Mouse (Mus musculus): Measurements from ENCODE around the gene Thrap3. TPM values are rescaled to one million over a fixed set of nuclear protein-coding genes. Genes with fewer than 3 reads are reported as not detected.
A peak's percentile ranks its signal among the peaks of the same experiment; 100 is the strongest.

Gene Thrap3
- polyA plus RNA-seq, 1 experiment from 2014 or later, result 256 TPM

DNA sequence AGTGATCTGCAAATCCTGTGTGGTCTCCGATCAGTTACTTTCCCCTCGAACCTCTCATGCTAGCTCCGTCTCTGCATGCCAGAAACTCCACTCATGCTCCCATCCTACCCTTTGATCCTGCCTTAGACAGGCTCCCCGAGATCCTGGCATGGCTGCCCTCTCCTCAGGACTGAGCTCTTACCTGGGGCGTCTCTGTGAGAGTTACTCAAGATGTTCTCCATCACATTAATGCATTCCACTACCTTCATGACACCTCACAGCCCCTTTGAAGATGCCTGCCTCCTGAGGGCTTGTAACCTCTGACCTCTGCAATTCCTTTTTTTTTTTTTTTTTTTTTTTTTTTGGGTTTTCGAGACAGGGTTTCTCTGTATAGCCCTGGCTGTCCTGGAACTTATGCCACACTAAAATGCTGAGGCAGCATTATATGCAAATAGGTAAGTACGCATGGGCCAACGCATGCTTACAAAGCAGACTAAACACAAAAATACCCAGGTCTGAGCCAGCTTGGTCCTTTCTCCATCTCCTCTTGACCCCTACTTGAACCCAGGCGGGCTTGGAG, 55.5 kb downstream of the Thrap3 start:
- H3K9me3 ChIP-seq, result no peaks in the 10 kb centered on the region
- H3K4me1 ChIP-seq, result peaks cover 59% of the 10 kb centered on the region
- H3K36me3 ChIP-seq (replicated peaks), result peaks cover 3% of the 10 kb centered on the region; the same call in 1 of the 2 replicates
- H3K4me3 ChIP-seq, result peak overlapping the region; percentile 60
- DNase-seq (ENCODE audit: extremely low spot score, low spot score), result no peak
- H3K27ac ChIP-seq, result peak overlapping the region; percentile 86
- 48% methylated on average over 9 of the region's 9 CpGs for WGBS
- H3K27me3 ChIP-seq (ENCODE audit: poor library complexity, severe bottlenecking), result peaks cover 59% of the 10 kb centered on the region

DNA sequence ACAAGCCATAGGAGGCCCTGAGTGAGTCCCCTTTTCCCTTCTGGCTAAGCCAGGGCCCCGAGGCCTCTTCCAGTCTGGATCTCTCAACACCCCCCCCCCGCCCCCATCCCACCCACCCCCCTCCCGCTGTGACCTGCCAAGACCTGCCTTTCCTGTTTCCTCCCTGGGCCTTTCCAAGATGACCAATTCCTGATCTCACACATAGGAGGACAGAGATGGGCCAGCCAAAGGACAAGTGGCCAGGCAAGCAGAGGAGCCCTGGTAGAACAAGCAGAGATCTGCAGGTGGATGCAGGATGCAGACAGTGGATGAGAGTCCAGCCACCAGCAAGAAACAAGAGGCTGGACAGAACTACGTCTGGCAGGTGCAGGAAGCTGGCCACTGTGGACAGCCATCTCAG, 57.2 kb downstream of the Thrap3 start:
- Histone ChIP-seq H3K4me1 (peaks cover 49% of the 10 kb centered on the region), H3K9me3 (no peaks in the 10 kb centered on the region), H3K27ac (no peak overlapping the region), H3K4me3 (no peak overlapping the region), H3K36me3 (replicated peaks) (peaks cover 5% of the 10 kb centered on the region), H3K27me3 (ENCODE audit: poor library complexity, severe bottlenecking) (peaks cover 43% of the 10 kb centered on the region)
- 64% methylated on average over 3 of the region's 4 CpGs for WGBS
- no peak for DNase-seq (ENCODE audit: extremely low spot score, low spot score)

DNA sequence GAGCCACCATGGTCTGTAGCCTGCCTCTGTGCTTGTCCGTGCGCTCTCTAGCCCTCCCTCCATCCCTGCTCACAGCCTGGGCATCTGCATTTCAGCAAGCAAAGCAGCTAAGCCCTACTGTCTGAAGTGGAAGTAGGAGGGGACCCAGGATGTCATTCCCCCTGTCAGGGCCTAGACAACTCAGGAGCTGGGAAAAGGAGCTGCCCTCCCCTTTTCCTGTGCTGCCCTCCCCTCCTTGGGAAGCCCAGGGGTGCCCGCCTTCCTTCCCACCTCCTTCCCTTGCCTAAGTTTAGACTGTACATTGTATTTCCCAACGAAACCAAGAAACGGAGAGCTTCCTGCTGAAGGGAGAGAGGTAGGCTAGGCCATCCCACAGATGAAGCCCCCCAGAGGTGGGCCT, 61.5 kb downstream of the Thrap3 start:
- no peak for DNase-seq (ENCODE audit: extremely low spot score, low spot score)
- Histone ChIP-seq H3K27ac (no peak overlapping the region), H3K4me1 (peaks cover 11% of the 10 kb centered on the region), H3K27me3 (ENCODE audit: poor library complexity, severe bottlenecking) (peaks cover 2% of the 10 kb centered on the region; the same call in 1 of the 2 replicates), H3K4me3 (no peak overlapping the region), H3K9me3 (no peaks in the 10 kb centered on the region), H3K36me3 (replicated peaks) (peaks cover 48% of the 10 kb centered on the region)
- 63% methylated on average over 5 of the region's 5 CpGs for WGBS

DNA sequence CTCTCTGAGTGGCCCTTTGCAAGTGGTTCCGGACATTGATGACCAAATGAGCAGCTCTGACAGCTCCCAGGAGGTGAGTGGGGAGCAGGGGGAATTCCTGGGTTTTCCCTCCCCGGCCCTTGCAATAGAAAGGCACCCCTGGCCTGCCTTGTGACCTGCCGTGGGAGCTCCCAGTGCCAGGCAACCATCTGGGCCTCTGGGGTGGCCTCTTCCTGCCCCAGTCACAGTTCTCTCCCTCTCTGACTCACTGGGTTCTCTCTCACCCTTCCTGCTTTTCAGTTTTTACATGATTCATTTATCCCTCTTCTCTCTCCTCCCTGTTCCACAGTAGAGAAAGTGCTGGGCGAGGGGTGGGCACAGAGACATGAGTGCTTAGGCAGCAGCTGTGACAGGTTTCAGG, 64.8 kb downstream of the Thrap3 start:
- WGBS, result 87% methylated on average over 4 of the region's 4 CpGs
- DNase-seq (ENCODE audit: extremely low spot score, low spot score), result no peak
- peaks cover 77% of the 10 kb centered on the region for H3K36me3 ChIP-seq (replicated peaks)
- H3K9me3 ChIP-seq, result no peaks in the 10 kb centered on the region
- no peak overlapping the region for H3K27ac ChIP-seq
- H3K4me3 ChIP-seq, result no peak overlapping the region
- no peaks in the 10 kb centered on the region for H3K27me3 ChIP-seq (ENCODE audit: poor library complexity, severe bottlenecking)
- peaks cover 7% of the 10 kb centered on the region for H3K4me1 ChIP-seq

DNA sequence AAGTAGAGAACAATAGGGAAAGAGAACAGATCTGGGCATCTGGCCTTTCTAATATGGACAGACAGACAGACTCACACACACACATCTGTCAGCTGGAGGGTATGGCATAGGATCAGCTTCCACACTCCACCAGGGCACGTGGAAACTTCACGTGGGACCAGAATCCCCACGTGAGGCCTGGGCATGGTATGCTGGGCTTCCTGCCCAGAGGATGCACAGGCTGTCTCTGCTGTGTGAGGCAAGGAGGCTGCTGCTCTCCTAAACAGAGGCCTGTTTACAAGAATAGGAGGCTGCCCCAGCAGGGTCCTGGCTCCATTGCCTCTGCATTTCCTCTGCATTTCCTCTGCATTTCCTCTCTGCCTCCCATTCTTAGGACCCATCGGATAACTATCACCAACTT, 67.9 kb downstream of the Thrap3 start:
- H3K27ac ChIP-seq, result no peak overlapping the region
- H3K4me1 ChIP-seq, result peaks cover 35% of the 10 kb centered on the region
- no peak overlapping the region for H3K4me3 ChIP-seq
- WGBS, result 92% methylated on average over 4 of the region's 4 CpGs
- no peaks in the 10 kb centered on the region for H3K27me3 ChIP-seq (ENCODE audit: poor library complexity, severe bottlenecking)
- DNase-seq (ENCODE audit: extremely low spot score, low spot score), result no peak
- no peaks in the 10 kb centered on the region for H3K9me3 ChIP-seq
- H3K36me3 ChIP-seq (replicated peaks), result peaks cover 88% of the 10 kb centered on the region

DNA sequence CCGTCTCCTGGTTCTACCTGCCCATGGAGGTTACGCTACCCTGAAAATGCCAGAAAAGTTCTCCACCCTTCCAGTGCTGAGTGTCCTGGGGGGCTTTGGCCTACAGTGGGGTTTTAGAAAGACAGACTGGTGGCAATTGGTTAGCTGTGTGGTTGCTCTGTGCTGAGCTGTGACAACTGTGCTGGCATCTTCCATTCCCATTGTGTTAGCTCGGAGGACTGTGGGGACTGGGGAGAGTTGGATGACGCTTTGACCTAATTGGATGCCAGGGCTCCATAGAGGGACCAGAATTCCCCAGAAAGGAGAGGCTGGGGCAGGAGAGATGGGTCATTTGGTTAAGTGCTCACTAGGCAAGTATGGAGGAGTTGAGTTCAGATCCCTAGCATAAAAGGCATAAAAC, 68.3 kb downstream of the Thrap3 start:
- H3K27ac ChIP-seq, result no peak overlapping the region
- no peak for DNase-seq (ENCODE audit: extremely low spot score, low spot score)
- peaks cover 36% of the 10 kb centered on the region for H3K4me1 ChIP-seq
- H3K4me3 ChIP-seq, result no peak overlapping the region
- H3K9me3 ChIP-seq, result no peaks in the 10 kb centered on the region
- no peaks in the 10 kb centered on the region for H3K27me3 ChIP-seq (ENCODE audit: poor library complexity, severe bottlenecking)
- H3K36me3 ChIP-seq (replicated peaks), result peaks cover 88% of the 10 kb centered on the region
- WGBS, result 94% methylated on average over 4 of the region's 4 CpGs

DNA sequence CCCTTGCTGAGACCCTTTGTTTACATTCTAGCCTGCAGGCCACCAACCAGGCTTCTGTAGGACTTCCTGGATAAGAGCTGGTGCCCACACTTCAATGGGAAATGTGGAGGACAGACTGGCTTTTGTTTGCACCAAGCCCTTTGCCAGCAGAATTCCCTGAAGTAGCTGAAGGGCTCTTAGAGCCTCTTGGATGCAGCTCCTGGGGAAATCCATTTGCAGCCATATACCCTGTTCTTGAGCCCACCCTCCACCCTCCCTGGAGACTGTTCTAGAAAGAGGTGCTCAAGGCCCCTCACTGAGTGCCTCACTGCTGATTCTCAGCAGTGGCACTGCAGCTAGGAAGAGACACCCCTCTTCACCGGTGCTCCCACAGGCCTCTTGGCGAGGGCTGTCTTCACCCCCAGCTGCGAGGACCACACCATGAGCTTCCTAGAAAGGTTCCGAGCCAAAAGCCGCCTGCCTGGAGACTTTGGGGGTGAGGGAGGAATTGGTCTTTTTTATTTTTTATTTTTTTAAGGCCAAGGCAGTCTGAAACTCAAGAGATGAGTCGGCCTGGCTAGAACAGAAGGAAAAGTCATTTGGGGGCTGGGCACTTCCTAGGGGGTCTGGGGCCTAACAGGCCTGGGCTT, 69.8 kb downstream of the Thrap3 start:
- WGBS, result 79% methylated on average over 6 of the region's 6 CpGs
- DNase-seq (ENCODE audit: extremely low spot score, low spot score), result no peak
- Histone ChIP-seq H3K9me3 (no peaks in the 10 kb centered on the region), H3K27me3 (ENCODE audit: poor library complexity, severe bottlenecking) (no peaks in the 10 kb centered on the region), H3K27ac (peak overlapping the region; percentile 25), H3K4me1 (peaks cover 36% of the 10 kb centered on the region), H3K36me3 (replicated peaks) (peaks cover 88% of the 10 kb centered on the region), H3K4me3 (no peak overlapping the region)

DNA sequence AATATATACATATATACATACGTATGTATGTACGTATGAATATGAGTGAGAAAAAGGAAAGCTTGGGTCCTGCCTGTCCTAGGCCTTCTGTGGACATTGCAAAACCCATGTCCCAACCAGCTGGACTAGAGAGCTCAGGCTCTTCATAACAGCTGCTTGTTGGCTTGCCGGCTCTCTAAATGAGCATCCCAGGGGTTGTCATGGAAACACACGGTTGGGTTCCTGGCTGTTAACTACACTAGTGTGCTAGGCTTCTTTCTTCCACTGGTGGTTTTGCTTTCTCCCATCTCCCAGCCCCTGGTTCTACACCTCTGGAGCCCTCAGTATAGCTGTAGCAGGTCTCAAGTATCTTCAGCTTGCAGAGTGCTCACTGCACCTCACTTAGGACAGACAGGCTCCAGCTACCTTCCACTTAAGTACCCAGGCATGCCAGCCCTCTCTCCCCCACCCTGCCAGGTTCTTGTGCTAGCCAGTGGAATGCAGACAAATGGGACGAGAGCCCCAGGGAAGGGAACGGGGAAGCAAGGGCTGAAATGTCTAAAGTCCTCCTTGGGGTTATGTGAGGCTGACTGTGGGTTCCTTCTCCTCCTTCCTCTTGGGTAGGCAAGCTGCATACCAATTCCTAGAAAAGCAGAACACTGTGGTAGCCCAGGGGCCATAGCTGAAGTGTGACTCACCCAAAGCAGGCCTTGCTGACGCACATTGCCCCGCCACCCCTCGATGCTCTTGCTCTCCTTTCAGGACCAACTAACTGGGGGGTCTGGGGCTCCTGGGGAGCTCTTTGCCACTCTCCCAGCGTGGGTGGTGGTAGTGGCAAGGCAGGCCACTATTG, 71.1 kb downstream of the Thrap3 start:
- Histone ChIP-seq H3K4me3 (no peak overlapping the region), H3K27me3 (ENCODE audit: poor library complexity, severe bottlenecking) (no peaks in the 10 kb centered on the region), H3K27ac (peak overlapping the region; percentile 25), H3K9me3 (no peaks in the 10 kb centered on the region), H3K4me1 (peaks cover 38% of the 10 kb centered on the region), H3K36me3 (replicated peaks) (peaks cover 90% of the 10 kb centered on the region)
- 68% methylated on average over 10 of the region's 10 CpGs for WGBS
- DNase-seq (ENCODE audit: extremely low spot score, low spot score), result no peak

DNA sequence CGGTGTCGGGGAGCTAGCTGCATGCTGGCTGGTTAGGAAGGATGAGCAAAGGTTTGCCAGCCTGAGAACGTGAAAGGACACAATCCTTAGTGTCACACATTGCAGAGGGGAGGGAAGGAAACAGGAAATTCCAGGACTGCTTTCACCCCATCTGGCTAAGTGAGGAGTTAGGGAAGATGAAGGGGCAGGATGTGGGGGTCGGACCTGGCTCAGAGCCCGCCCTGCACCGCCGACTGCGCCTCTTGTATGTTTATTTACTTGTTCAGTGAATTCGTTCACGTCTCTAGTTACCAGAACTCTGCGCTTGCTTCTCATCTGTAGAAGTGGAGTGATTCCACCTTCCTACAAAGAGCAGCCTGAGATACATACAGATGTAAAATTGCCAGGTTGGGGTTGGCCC, 72.1 kb downstream of the Thrap3 start:
- WGBS, result 75% methylated on average over 11 of the region's 11 CpGs
- H3K4me1 ChIP-seq, result peaks cover 39% of the 10 kb centered on the region
- H3K9me3 ChIP-seq, result no peaks in the 10 kb centered on the region
- peaks cover 90% of the 10 kb centered on the region for H3K36me3 ChIP-seq (replicated peaks)
- no peaks in the 10 kb centered on the region for H3K27me3 ChIP-seq (ENCODE audit: poor library complexity, severe bottlenecking)
- no peak for DNase-seq (ENCODE audit: extremely low spot score, low spot score)
- H3K4me3 ChIP-seq, result no peak overlapping the region
- peak overlapping the region; percentile 30; the same call in 1 of the 2 replicates for H3K27ac ChIP-seq

DNA sequence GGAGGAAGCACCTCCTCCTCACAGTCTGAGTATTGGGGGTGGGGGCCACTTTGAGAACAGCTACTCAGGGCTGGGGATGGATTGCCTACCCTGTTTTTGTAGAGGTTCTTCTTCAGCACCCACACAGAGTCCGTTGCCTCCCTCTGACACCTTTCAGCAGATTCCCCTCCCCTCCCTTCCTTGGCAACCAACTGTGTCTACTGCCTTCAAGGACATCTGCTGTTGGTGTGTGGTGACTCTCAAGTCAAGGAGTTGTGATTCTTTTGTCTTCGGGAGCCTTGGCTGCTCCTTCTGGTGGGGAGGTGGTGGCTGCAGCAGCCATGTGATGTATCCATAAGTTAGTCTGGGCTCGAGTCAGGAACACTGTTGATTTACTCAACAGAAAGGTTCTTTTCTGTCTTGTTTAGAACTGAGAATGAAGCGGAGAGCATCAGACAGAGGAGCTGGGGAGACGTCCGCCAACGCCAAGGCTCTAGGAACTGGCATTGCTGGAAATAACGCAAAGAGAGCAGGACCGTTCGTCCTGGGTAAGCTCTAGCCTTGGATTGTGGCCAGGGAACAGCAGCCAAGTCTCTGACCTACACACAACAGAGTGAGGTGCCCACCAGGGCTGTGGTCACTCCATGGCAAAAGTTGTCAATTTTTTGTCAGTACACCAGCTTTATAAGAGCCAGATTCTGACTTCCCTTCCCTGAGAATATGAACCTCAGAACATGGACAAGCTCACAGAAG, 79.1 kb downstream of the Thrap3 start:
- H3K27me3 ChIP-seq (ENCODE audit: poor library complexity, severe bottlenecking), result no peaks in the 10 kb centered on the region
- H3K9me3 ChIP-seq, result peaks cover 14% of the 10 kb centered on the region
- no peak for DNase-seq (ENCODE audit: extremely low spot score, low spot score)
- no peak overlapping the region for H3K27ac ChIP-seq
- no peak overlapping the region for H3K4me3 ChIP-seq
- WGBS, result 92% methylated on average over 10 of the region's 10 CpGs
- H3K4me1 ChIP-seq, result peaks cover 4% of the 10 kb centered on the region; the same call in 1 of the 2 replicates
- H3K36me3 ChIP-seq (replicated peaks), result peaks cover 77% of the 10 kb centered on the region

DNA sequence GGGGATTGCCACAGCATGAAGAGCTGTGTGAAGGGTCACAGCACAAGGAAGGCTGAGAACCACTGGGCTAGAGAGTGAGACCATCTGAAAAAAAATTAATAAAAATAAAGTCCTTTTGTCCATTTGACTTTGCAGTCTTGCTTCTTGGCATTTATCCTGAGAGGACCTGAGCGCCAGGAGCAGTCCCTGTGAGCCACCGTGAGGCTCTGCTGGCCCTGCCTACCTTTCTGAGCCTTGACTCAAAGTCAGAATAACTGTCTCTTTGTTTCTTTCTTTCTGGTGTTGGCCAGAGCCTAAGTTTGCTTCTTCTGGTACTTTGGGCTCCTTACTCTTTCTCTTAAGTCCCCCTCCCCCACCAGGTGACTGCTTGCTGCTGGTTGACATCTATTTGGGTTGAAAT, 82.1 kb downstream of the Thrap3 start:
- H3K9me3 ChIP-seq, result peaks cover 14% of the 10 kb centered on the region
- WGBS, result 98% methylated on average over 2 of the region's 2 CpGs
- H3K4me3 ChIP-seq, result no peak overlapping the region
- no peak for DNase-seq (ENCODE audit: extremely low spot score, low spot score)
- H3K27me3 ChIP-seq (ENCODE audit: poor library complexity, severe bottlenecking), result no peaks in the 10 kb centered on the region
- H3K36me3 ChIP-seq (replicated peaks), result peaks cover 58% of the 10 kb centered on the region
- peaks cover 7% of the 10 kb centered on the region for H3K4me1 ChIP-seq
- no peak overlapping the region for H3K27ac ChIP-seq

DNA sequence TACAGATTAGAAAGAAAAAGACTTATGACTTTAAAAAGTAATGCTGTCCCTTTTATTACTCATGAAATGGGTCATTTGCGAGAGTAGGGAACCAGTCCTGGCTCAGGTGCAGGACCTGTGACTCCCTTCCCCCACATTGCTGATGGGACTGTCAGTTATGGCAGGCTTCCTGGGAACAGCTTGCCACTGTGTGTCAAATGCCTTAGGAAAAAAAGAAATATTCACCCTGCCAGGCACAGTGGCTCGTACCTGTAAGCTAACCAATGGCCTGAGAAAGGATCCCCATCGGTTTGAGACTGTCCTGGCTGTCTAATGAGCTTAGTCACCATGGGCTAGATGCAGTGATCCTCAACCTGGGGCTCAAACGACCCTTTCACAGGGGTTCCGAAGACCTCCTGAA, 82.5 kb downstream of the Thrap3 start:
- Histone ChIP-seq H3K9me3 (peaks cover 14% of the 10 kb centered on the region), H3K27me3 (ENCODE audit: poor library complexity, severe bottlenecking) (no peaks in the 10 kb centered on the region), H3K4me1 (peaks cover 7% of the 10 kb centered on the region), H3K27ac (no peak overlapping the region), H3K36me3 (replicated peaks) (peaks cover 54% of the 10 kb centered on the region), H3K4me3 (no peak overlapping the region)
- WGBS, result 90% methylated on average over 5 of the region's 5 CpGs
- DNase-seq (ENCODE audit: extremely low spot score, low spot score), result no peak

Measured in forebrain, embryonic 10.5 days (tissue).